Mouse (Mus musculus): ENCODE results near the gene Aadacl3.

DNA sequence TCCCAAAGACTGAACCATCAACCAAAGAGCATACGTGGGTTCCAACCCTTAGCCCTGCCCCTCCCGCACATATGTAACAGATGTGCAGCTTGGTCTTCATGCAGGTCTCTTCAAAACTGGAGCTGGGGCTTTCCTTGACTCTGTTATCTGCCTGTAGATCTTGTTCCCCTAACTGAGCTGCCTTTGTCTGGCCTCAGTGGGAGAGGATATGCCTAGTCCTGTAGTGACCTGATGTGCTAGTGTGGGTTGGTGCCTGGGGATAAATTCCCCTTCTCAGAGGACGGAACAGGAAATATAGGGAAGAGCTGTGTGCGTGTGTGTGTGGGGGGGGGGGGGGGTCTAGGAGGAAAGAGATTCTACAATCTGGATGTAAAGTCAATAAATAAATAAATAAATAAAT is 22.5 kb downstream of the Aadacl3 start:
- no peak for TF ChIP-seq CTCF (IDR thresholded peaks at IDR 0.05; ENCODE audit: low read depth, low read length)
- TF ChIP-seq TAL1 (conservative IDR thresholded peaks at IDR 0.05; ENCODE audit: low read depth, low read length) = no peak
- no peak for TF ChIP-seq POLR2AphosphoS5 (IDR thresholded peaks at IDR 0.05; ENCODE audit: insufficient replicate concordance, low read depth, low read length)
